Mouse (Mus musculus): Measurements from ENCODE around the gene Psma5. TPM values are rescaled to one million over a fixed set of nuclear protein-coding genes. Genes with fewer than 3 reads are reported as not detected.

Gene Psma5
- polyA plus RNA-seq, 1 experiment from 2014 or later = 368 TPM

GRCm38 (mm10) chr3:108297603-108298553 lies 41.2 kb downstream of the Psma5 start:
- Histone ChIP-seq H3K4me1 (peaks cover 45% of the 10 kb centered on the region), H3K4me3 (no peak overlapping the region), H3K27ac (replicated peaks) (no peak overlapping the region; the same call in 1 of the 2 replicates), H3K27me3 (replicated peaks; ENCODE audit: low read depth, poor library complexity, severe bottlenecking) (no peaks in the 10 kb centered on the region), H3K9me3 (no peaks in the 10 kb centered on the region), H3K36me3 (replicated peaks) (no peaks in the 10 kb centered on the region)
- WGBS = 56% methylated on average over 7 of the region's 7 CpGs
- DNase-seq (ENCODE audit: low spot score) = no peak

DNA sequence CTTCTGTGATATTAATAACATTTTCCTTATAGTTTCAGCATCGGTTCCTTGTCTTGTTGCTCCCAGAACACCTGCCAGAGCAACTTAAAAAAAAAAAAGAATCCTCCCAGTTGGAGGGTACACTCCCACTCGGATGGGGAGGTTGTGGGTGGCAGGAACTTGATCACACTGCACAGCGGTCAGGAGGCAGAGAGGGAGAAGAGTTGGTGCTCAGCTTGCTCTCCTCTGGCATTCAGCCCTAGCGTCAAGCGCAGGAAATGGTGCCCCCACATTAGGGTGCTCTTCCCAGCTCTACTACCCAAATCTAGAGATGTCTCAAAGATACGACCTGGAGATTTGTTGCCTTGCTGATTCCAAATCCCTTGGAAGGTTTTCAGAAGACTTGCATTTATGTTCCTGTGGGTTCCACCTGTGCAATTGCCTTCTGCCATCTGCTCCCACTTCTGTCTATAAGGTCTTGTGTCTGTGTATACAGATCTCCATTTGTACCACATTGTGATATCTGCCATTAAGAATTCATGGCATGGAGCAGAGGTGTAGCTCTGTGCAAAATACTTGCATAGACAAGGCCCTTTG lies 43.8 kb downstream of the Psma5 start:
- peaks cover 45% of the 10 kb centered on the region for H3K4me1 ChIP-seq
- 89% methylated on average over 6 of the region's 6 CpGs for WGBS
- DNase-seq (ENCODE audit: low spot score) = no peak
- no peak overlapping the region for H3K27ac ChIP-seq (replicated peaks)
- no peaks in the 10 kb centered on the region for H3K27me3 ChIP-seq (replicated peaks; ENCODE audit: low read depth, poor library complexity, severe bottlenecking)
- no peak overlapping the region for H3K4me3 ChIP-seq
- H3K36me3 ChIP-seq (replicated peaks) = no peaks in the 10 kb centered on the region
- H3K9me3 ChIP-seq = no peaks in the 10 kb centered on the region

DNA sequence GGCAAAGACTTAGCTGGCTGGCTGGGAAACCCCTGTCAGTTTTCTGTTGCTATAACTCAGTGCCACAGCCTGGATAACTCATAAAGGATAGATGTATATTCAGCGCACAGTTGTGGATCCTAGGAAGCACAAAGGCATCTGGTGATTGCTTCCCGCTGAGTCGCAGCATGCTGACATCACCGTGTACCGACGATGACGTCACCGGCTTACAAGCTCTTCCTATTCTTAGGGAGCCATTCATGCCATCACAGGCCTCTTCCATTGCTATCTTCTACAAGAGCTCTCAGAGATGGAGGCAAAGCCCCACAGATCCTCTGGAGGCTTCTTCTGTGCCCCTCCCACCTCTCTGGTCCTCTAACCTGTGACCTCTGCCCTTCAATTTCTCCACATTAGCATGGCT lies 47.0 kb downstream of the Psma5 start:
- Histone ChIP-seq H3K36me3 (replicated peaks) (0 out of 2 replicates have a peak, but pooled peaks cover under 1% of the 10 kb centered on the region), H3K4me3 (no peak overlapping the region), H3K27ac (replicated peaks) (no peak overlapping the region), H3K9me3 (no peaks in the 10 kb centered on the region), H3K4me1 (peaks cover 26% of the 10 kb centered on the region), H3K27me3 (replicated peaks; ENCODE audit: low read depth, poor library complexity, severe bottlenecking) (no peaks in the 10 kb centered on the region)
- DNase-seq (ENCODE audit: low spot score) = no peak
- 93% methylated on average over 8 of the region's 8 CpGs for WGBS

DNA sequence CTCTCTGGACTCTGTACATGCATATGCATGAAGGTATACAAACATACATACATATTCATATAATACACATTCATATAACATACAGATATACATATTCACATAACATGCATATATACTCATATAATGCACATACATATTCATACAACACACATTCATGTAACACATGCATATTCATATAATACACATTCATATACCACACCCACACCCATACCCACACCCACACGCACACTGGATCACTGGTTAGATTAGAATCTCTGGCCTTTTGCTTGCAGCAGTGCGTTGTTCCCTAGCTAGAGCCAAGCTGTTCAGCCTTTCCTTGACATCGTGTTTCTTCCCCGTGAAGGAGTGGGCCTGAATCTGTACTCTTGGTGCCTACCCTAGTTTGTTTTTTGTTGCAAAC lies 48.0 kb downstream of the Psma5 start:
- 91% methylated on average over 4 of the region's 4 CpGs for WGBS
- H3K9me3 ChIP-seq = no peaks in the 10 kb centered on the region
- 0 out of 2 replicates have a peak, but pooled peaks cover 5% of the 10 kb centered on the region for H3K36me3 ChIP-seq (replicated peaks)
- no peak for DNase-seq (ENCODE audit: low spot score)
- no peak overlapping the region for H3K4me3 ChIP-seq
- peaks cover 26% of the 10 kb centered on the region for H3K4me1 ChIP-seq
- H3K27me3 ChIP-seq (replicated peaks; ENCODE audit: low read depth, poor library complexity, severe bottlenecking) = no peaks in the 10 kb centered on the region
- H3K27ac ChIP-seq (replicated peaks) = no peak overlapping the region

- Histone ChIP-seq H3K27ac (replicated peaks) (peak overlapping the region; percentile 10), H3K9me3 (no peaks in the 10 kb centered on the region), H3K4me3 (no peak overlapping the region), H3K27me3 (replicated peaks; ENCODE audit: low read depth, poor library complexity, severe bottlenecking) (no peaks in the 10 kb centered on the region), H3K36me3 (replicated peaks) (peaks cover 15% of the 10 kb centered on the region; the same call in 1 of the 2 replicates), H3K4me1 (peaks cover 26% of the 10 kb centered on the region)
- 50% methylated on average over 3 of the region's 3 CpGs for WGBS
- DNase-seq (ENCODE audit: low spot score) = no peak
These were observed 49.7 kb downstream of the Psma5 start for GRCm38 (mm10) chr3:108306387-108306786.

DNA sequence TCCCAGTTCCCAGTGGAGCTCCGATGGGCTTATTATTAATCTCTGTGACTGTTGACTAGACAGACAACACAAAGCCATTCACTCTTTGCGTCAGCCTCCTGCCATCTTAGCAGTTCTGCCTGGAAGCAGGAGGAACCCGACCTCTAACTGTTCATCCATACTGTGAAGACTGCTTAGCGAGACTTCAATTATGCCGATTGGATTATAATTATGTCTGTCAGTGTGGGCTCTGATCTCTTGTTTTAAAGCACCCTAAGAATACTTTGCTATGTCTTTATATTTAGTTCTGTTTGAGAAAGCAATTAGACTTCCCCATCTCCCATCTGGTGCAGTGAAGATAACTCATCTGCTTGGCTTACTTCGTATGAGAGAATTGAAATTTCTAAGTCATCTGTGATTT lies 50.8 kb downstream of the Psma5 start:
- peaks cover 26% of the 10 kb centered on the region for H3K4me1 ChIP-seq
- H3K36me3 ChIP-seq (replicated peaks) = peaks cover 21% of the 10 kb centered on the region
- H3K27ac ChIP-seq (replicated peaks) = no peak overlapping the region
- DNase-seq (ENCODE audit: low spot score) = no peak
- no peaks in the 10 kb centered on the region for H3K27me3 ChIP-seq (replicated peaks; ENCODE audit: low read depth, poor library complexity, severe bottlenecking)
- H3K9me3 ChIP-seq = no peaks in the 10 kb centered on the region
- WGBS = 80% methylated on average over 6 of the region's 6 CpGs
- H3K4me3 ChIP-seq = no peak overlapping the region

- Histone ChIP-seq H3K9me3 (no peaks in the 10 kb centered on the region), H3K4me3 (no peak overlapping the region), H3K27ac (replicated peaks) (no peak overlapping the region), H3K27me3 (replicated peaks; ENCODE audit: low read depth, poor library complexity, severe bottlenecking) (no peaks in the 10 kb centered on the region), H3K4me1 (peaks cover 8% of the 10 kb centered on the region), H3K36me3 (replicated peaks) (peaks cover 21% of the 10 kb centered on the region)
- DNase-seq (ENCODE audit: low spot score) = no peak
These were observed 54.2 kb downstream of the Psma5 start for GRCm38 (mm10) chr3:108310921-108311341.

DNA sequence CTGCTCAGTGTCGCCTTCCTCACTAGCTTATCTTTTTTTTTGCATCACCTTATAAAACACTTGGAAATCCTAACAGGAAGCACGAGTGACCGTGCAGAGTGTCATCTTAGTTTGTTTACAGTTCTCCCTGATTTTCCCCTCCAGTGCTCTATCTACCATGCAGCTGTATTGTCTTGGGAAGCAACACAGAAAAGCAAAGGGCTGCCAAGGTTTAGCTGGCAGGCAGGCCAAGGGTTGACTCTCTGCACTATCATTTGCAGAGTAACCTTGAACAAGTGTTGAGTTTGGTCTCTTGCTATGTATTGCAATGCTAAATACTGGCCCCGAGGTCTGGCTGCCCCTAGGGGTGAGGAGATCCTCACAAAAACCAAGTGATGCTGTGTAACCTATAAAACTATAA lies 55.0 kb downstream of the Psma5 start:
- Histone ChIP-seq H3K27me3 (replicated peaks; ENCODE audit: low read depth, poor library complexity, severe bottlenecking) (no peaks in the 10 kb centered on the region), H3K4me3 (no peak overlapping the region), H3K27ac (replicated peaks) (no peak overlapping the region), H3K36me3 (replicated peaks) (peaks cover 21% of the 10 kb centered on the region), H3K9me3 (no peaks in the 10 kb centered on the region), H3K4me1 (peaks cover under 1% of the 10 kb centered on the region; the same call in 1 of the 2 replicates)
- 86% methylated on average over 4 of the region's 4 CpGs for WGBS
- DNase-seq (ENCODE audit: low spot score) = no peak

GRCm38 (mm10) chr3:108312414-108312813 lies 55.7 kb downstream of the Psma5 start:
- no peak overlapping the region for H3K27ac ChIP-seq (replicated peaks)
- no peaks in the 10 kb centered on the region for H3K9me3 ChIP-seq
- no peak overlapping the region for H3K4me3 ChIP-seq
- no peaks in the 10 kb centered on the region for H3K27me3 ChIP-seq (replicated peaks; ENCODE audit: low read depth, poor library complexity, severe bottlenecking)
- no peak for DNase-seq (ENCODE audit: low spot score)
- no peaks in the 10 kb centered on the region for H3K4me1 ChIP-seq
- peaks cover 21% of the 10 kb centered on the region for H3K36me3 ChIP-seq (replicated peaks)

- Histone ChIP-seq H3K27ac (replicated peaks) (no peak overlapping the region), H3K36me3 (replicated peaks) (peaks cover 21% of the 10 kb centered on the region), H3K9me3 (no peaks in the 10 kb centered on the region), H3K4me1 (peaks cover 4% of the 10 kb centered on the region), H3K27me3 (replicated peaks; ENCODE audit: low read depth, poor library complexity, severe bottlenecking) (no peaks in the 10 kb centered on the region), H3K4me3 (no peak overlapping the region)
- WGBS = 90% methylated on average over 4 of the region's 4 CpGs
- DNase-seq (ENCODE audit: low spot score) = no peak
These were observed 56.4 kb downstream of the Psma5 start for GRCm38 (mm10) chr3:108313138-108313537.

GRCm38 (mm10) chr3:108314038-108314675 lies 57.4 kb downstream of the Psma5 start:
- peaks cover 16% of the 10 kb centered on the region for H3K36me3 ChIP-seq (replicated peaks)
- H3K27ac ChIP-seq (replicated peaks) = no peak overlapping the region
- no peak for DNase-seq (ENCODE audit: low spot score)
- no peaks in the 10 kb centered on the region for H3K9me3 ChIP-seq
- H3K4me3 ChIP-seq = no peak overlapping the region
- peaks cover 14% of the 10 kb centered on the region for H3K4me1 ChIP-seq
- 71% methylated on average over 8 of the region's 8 CpGs for WGBS
- H3K27me3 ChIP-seq (replicated peaks; ENCODE audit: low read depth, poor library complexity, severe bottlenecking) = no peaks in the 10 kb centered on the region

DNA sequence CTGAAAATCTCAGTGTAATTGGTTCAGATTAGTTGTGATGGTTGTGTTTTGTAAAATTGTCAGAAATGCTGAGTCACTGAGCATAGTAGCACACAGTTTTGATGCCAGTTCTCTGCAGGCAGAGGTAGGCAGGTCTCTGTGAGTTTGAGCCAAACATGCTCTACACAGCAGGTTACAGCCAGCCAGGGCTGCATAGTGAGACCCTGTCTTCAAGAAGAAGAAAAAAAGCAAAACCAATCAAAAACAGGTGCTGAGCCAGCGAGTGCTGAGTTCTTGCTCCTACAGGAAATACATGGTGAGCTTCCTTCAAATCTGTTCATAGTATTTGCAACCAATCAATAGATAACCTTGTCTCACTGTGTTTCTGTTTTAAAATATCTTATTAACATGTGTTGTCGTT lies 61.8 kb downstream of the Psma5 start:
- Histone ChIP-seq H3K9me3 (no peaks in the 10 kb centered on the region), H3K27me3 (replicated peaks; ENCODE audit: low read depth, poor library complexity, severe bottlenecking) (no peaks in the 10 kb centered on the region), H3K36me3 (replicated peaks) (no peaks in the 10 kb centered on the region), H3K4me3 (no peak overlapping the region), H3K27ac (replicated peaks) (no peak overlapping the region), H3K4me1 (peaks cover 25% of the 10 kb centered on the region)
- WGBS = 50% methylated on average over 2 of the region's 2 CpGs
- DNase-seq (ENCODE audit: low spot score) = peak; percentile 22

Measured in embryonic facial prominence, embryonic 10.5 days (tissue).